Mouse (Mus musculus) kidney, embryonic 15.5 days (tissue): ENCODE measurements around the gene 1700001C02Rik. TPM values are rescaled to one million over a fixed set of nuclear protein-coding genes. Genes with fewer than 3 reads are reported as not detected.

Source experiments
- ATAC-seq: fragments of 200-750 bp; cut with Nextera tagmentation; replicated peaks from 2 replicates; pipeline ENCODE4 v1.8.0; 2017; ENCODE audit warnings: moderate TSS enrichment; ENCODE audit not compliant: low FRiP score
- H3K27ac ChIP-seq: fragments of 300-500 bp; sonication (generic); 2 replicates; pipeline ENCODE4 v1.5.1; 2015; ENCODE audit warnings: mild to moderate bottlenecking, inconsistent platforms
- H3K27me3 ChIP-seq: fragments of 300-500 bp; sonication (generic); 2 replicates; pipeline ENCODE4 v1.6.1; 2015; ENCODE audit warnings: inconsistent platforms
- H3K36me3 ChIP-seq: fragments of 300-500 bp; sonication (generic); 2 replicates; pipeline ENCODE4 v1.6.1; 2015; ENCODE audit warnings: inconsistent platforms
- H3K4me1 ChIP-seq: fragments of 300-500 bp; sonication (generic); 2 replicates; pipeline ENCODE4 v1.6.1; 2015; ENCODE audit warnings: inconsistent platforms
- H3K4me2 ChIP-seq: fragments of 300-500 bp; sonication (generic); 2 replicates; pipeline ENCODE4 v1.6.1; 2015; ENCODE audit warnings: moderate library complexity, mild to moderate bottlenecking, inconsistent platforms
- H3K4me3 ChIP-seq: fragments of 300-500 bp; sonication (generic); replicated peaks from 2 replicates; pipeline ENCODE4 v1.5.1; 2015; ENCODE audit warnings: mild to moderate bottlenecking, inconsistent platforms
- H3K9ac ChIP-seq: fragments of 300-500 bp; sonication (generic); 2 replicates; pipeline ENCODE4 v1.6.1; 2015; ENCODE audit warnings: mild to moderate bottlenecking, inconsistent platforms
- H3K9me3 ChIP-seq: fragments of 300-500 bp; sonication (generic); replicated peaks from 2 replicates; pipeline ENCODE4 v1.6.1; 2016; ENCODE audit warnings: inconsistent platforms
- WGBS: fragments of 180-500 bp; shearing (Covaris S2); methylation state at CpG from one replicate; pipeline ENCODE4 v1.1.7; 2015; ENCODE audit warnings: mixed read lengths; 5-methylcytosine and 5-hydroxymethylcytosine counted together
- polyA plus RNA-seq: library from polyadenylated mRNA; unstranded; fragments of >200 nt; fragmentation: Nextera tagmentation; extraction: Ambion mirVana; gene quantifications from 2 replicates; pipeline ENCODE4 v1.2.1, GENCODE M21; 2015

1700001C02Rik gene
- polyA plus RNA-seq, 1 experiment from 2014 or later: not detected

GRCm38 (mm10) chr5:30466315-30466714 is 468 bp downstream of the 1700001C02Rik start:
- no peak for ATAC-seq
- WGBS: 38% methylated on average over 9 of the region's 9 CpGs
- H3K9ac ChIP-seq: no peak overlapping the region
- H3K4me1 ChIP-seq: peaks cover 19% of the 10 kb centered on the region
- H3K4me2 ChIP-seq: peak overlapping the region; percentile 64
- no peaks in the 10 kb centered on the region for H3K9me3 ChIP-seq
- H3K36me3 ChIP-seq: no peaks in the 10 kb centered on the region
- H3K4me3 ChIP-seq: peak overlapping the region; percentile 35
- H3K27ac ChIP-seq: no peak overlapping the region
- H3K27me3 ChIP-seq: peaks cover 45% of the 10 kb centered on the region

DNA sequence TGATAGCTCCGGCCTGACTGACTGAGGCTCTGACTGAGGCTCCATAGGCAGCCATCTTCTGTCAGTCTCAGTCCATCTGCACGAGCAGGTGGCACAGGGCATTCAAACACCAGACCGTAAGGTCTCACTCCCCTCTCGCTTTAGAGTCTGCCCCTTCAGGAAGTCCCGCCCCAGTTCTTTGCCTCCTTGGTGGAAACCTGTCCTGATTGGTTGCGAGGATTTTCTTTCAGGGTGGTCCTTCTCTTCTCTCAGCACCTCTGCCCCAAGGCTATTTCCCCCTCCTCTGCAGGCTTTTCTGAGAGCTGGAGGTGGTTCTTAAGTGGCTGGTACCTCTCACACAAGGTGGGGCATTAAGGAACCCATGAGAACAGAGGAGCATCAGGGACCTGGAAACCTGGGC is 4.6 kb downstream of the 1700001C02Rik start:
- H3K4me3 ChIP-seq: no peak overlapping the region
- H3K27me3 ChIP-seq: peaks cover 22% of the 10 kb centered on the region
- H3K9me3 ChIP-seq: no peaks in the 10 kb centered on the region
- WGBS: 53% methylated on average over 6 of the region's 6 CpGs
- peaks cover 19% of the 10 kb centered on the region for H3K4me1 ChIP-seq
- H3K36me3 ChIP-seq: no peaks in the 10 kb centered on the region
- H3K9ac ChIP-seq: no peak overlapping the region
- no peak overlapping the region for H3K27ac ChIP-seq
- no peak for ATAC-seq
- H3K4me2 ChIP-seq: no peak overlapping the region

- 0 out of 2 replicates have a peak, but pooled peaks cover 8% of the 10 kb centered on the region for H3K4me1 ChIP-seq
- ATAC-seq: no peak
- no peak overlapping the region for H3K27ac ChIP-seq
- H3K9ac ChIP-seq: no peak overlapping the region
- H3K36me3 ChIP-seq: no peaks in the 10 kb centered on the region
- H3K4me3 ChIP-seq: no peak overlapping the region
- WGBS: 65% methylated on average over 5 of the region's 5 CpGs
- no peak overlapping the region for H3K4me2 ChIP-seq
- 0 out of 2 replicates have a peak, but pooled peaks cover 5% of the 10 kb centered on the region for H3K27me3 ChIP-seq
- no peaks in the 10 kb centered on the region for H3K9me3 ChIP-seq
Observed at GRCm38 (mm10) chr5:30472148-30472547, 6.3 kb downstream of the 1700001C02Rik start.

- WGBS: 39% methylated on average over 10 of the region's 10 CpGs
- H3K4me2 ChIP-seq: no peak overlapping the region
- no peak overlapping the region for H3K9ac ChIP-seq
- H3K4me1 ChIP-seq: no peaks in the 10 kb centered on the region
- H3K36me3 ChIP-seq: no peaks in the 10 kb centered on the region
- H3K4me3 ChIP-seq: no peak overlapping the region
- ATAC-seq: no peak
- H3K9me3 ChIP-seq: no peaks in the 10 kb centered on the region
- no peak overlapping the region for H3K27ac ChIP-seq
- no peaks in the 10 kb centered on the region for H3K27me3 ChIP-seq
Observed at GRCm38 (mm10) chr5:30476534-30476933, 10.7 kb downstream of the 1700001C02Rik start.

DNA sequence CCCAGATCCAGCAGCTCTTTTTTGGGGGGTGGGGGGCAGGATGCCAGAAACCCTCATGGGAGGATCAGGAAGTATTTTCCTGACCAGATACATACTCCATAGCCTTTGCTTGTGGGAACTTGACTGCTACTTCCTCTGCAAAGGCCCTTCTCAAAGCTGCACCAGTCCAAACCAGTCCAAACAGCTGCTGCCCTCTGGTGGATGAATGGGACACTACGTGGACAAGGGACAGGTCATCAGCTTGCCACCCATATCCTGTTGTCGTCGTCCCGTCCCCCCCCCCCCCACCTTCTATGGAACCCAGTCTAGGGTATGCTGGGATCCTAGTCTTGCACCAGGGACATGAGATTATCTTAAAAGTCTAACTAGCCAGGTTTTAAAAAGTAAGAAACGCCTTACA is 16.5 kb downstream of the 1700001C02Rik start:
- no peaks in the 10 kb centered on the region for H3K27me3 ChIP-seq
- 16% methylated on average over 5 of the region's 5 CpGs for WGBS
- H3K4me1 ChIP-seq: no peaks in the 10 kb centered on the region
- H3K4me2 ChIP-seq: no peak overlapping the region
- H3K9me3 ChIP-seq: no peaks in the 10 kb centered on the region
- ATAC-seq: no peak
- no peaks in the 10 kb centered on the region for H3K36me3 ChIP-seq
- no peak overlapping the region for H3K4me3 ChIP-seq
- no peak overlapping the region for H3K9ac ChIP-seq
- no peak overlapping the region for H3K27ac ChIP-seq

- H3K4me3 ChIP-seq: no peak overlapping the region
- no peaks in the 10 kb centered on the region for H3K9me3 ChIP-seq
- H3K27me3 ChIP-seq: no peaks in the 10 kb centered on the region
- ATAC-seq: no peak
- no peak overlapping the region for H3K9ac ChIP-seq
- no peaks in the 10 kb centered on the region for H3K36me3 ChIP-seq
- no peak overlapping the region for H3K4me2 ChIP-seq
- WGBS: 78% methylated on average over 8 of the region's 8 CpGs
- no peaks in the 10 kb centered on the region for H3K4me1 ChIP-seq
- H3K27ac ChIP-seq: no peak overlapping the region
Observed at GRCm38 (mm10) chr5:30483533-30483932, 17.7 kb downstream of the 1700001C02Rik start.

- H3K4me1 ChIP-seq: no peaks in the 10 kb centered on the region
- no peak for ATAC-seq
- no peak overlapping the region for H3K4me3 ChIP-seq
- H3K4me2 ChIP-seq: no peak overlapping the region
- WGBS: 67% methylated on average over 5 of the region's 5 CpGs
- no peaks in the 10 kb centered on the region for H3K9me3 ChIP-seq
- no peaks in the 10 kb centered on the region for H3K36me3 ChIP-seq
- H3K27ac ChIP-seq: no peak overlapping the region
- H3K9ac ChIP-seq: no peak overlapping the region
- no peaks in the 10 kb centered on the region for H3K27me3 ChIP-seq
Observed at GRCm38 (mm10) chr5:30484591-30484990, 18.7 kb downstream of the 1700001C02Rik start.

DNA sequence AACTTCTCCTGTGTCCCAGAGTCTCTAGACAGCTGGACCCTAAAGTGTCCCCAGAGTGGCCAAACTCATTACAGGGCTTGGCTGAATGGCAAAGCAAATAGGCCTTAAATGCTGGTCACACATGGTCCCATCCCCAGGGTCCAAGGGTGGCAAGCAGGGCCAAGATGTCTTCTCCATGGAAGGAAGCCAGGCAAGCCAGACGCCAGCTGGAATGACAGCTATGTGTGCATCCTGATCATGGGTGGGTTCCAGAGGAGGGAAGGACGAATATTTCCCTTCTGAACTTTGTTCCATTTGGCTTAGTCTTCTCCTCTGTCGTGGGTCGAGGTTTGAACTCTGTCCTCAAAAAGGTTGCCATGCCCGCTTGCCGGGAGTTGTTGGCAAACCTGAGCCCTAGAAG is 19.3 kb downstream of the 1700001C02Rik start:
- Histone ChIP-seq H3K4me3 (no peak overlapping the region), H3K9me3 (no peaks in the 10 kb centered on the region), H3K27ac (no peak overlapping the region), H3K36me3 (no peaks in the 10 kb centered on the region), H3K4me2 (no peak overlapping the region), H3K9ac (no peak overlapping the region), H3K27me3 (no peaks in the 10 kb centered on the region), H3K4me1 (no peaks in the 10 kb centered on the region)
- no peak for ATAC-seq
- 80% methylated on average over 6 of the region's 6 CpGs for WGBS

- Histone ChIP-seq H3K4me1 (no peaks in the 10 kb centered on the region), H3K27me3 (no peaks in the 10 kb centered on the region), H3K4me2 (no peak overlapping the region), H3K9ac (no peak overlapping the region), H3K9me3 (no peaks in the 10 kb centered on the region), H3K4me3 (no peak overlapping the region), H3K36me3 (no peaks in the 10 kb centered on the region), H3K27ac (no peak overlapping the region)
- no peak for ATAC-seq
Observed at GRCm38 (mm10) chr5:30490215-30490614, 24.4 kb downstream of the 1700001C02Rik start.

DNA sequence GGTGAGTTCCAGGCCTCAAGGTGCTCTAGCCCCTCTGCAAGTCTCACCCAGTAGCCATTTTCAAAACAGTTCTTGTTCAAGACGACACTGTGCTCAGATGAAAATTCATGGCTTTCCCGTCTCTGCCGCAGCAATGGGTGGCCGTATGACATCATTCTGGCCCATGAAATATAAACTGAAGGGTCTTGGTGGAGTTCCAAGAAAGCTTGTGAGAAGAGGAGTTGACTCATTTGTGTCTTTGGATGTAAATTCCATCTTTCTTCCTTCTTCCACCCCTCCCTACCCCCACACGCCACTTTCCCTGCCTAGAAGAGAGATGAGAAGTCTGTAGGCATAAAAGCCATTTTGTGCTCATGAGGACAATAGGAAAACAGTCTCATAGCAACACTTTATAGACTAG is 25.0 kb downstream of the 1700001C02Rik start:
- Histone ChIP-seq H3K9ac (no peak overlapping the region), H3K27me3 (no peaks in the 10 kb centered on the region), H3K4me1 (no peaks in the 10 kb centered on the region), H3K4me3 (no peak overlapping the region), H3K9me3 (no peaks in the 10 kb centered on the region), H3K36me3 (no peaks in the 10 kb centered on the region), H3K27ac (no peak overlapping the region), H3K4me2 (no peak overlapping the region)
- 70% methylated on average over 5 of the region's 5 CpGs for WGBS
- ATAC-seq: no peak

DNA sequence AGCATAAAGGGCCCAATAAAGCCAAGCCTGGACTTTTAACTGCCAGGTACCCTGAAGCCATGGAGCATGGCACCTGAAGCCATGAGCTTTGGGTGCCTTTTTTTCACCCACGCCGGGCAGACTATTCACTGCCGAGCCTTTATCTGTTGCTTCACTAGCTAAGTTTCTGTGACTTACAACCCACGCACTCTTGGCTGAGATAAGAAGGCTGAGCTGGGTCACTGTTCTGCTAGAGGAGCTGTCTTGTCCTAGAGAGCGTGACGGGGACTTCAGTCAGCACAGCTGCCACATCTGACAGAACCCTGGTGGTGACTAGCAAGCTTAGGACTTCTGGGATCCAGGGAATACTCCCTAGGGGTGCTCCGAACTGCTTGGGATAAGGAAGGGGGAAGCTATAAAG is 27.9 kb downstream of the 1700001C02Rik start:
- Histone ChIP-seq H3K9me3 (no peaks in the 10 kb centered on the region), H3K27ac (no peak overlapping the region), H3K4me2 (no peak overlapping the region), H3K4me3 (no peak overlapping the region), H3K27me3 (no peaks in the 10 kb centered on the region), H3K9ac (no peak overlapping the region), H3K36me3 (no peaks in the 10 kb centered on the region), H3K4me1 (no peaks in the 10 kb centered on the region)
- ATAC-seq: no peak
- WGBS: 68% methylated on average over 7 of the region's 7 CpGs

DNA sequence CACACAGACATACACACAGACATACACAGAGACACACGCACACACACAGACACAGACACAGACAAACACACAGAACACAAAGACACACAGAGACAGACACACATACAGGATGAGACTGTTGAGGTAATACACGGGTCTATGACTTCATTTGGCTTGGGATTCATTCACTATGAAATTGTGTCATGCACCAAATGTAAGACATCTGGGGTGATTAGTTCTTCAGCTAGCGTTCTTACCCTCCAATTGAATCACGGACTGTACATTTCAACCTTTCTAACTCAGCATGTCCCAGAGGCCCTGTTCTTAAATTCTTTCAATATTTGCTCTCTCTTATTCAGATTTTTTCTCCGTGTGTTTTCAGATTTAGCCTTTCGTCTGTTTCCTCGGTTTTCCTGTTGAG is 28.8 kb downstream of the 1700001C02Rik start:
- Histone ChIP-seq H3K27me3 (no peaks in the 10 kb centered on the region), H3K9ac (no peak overlapping the region), H3K4me1 (no peaks in the 10 kb centered on the region), H3K27ac (no peak overlapping the region), H3K4me3 (no peak overlapping the region), H3K9me3 (no peaks in the 10 kb centered on the region), H3K4me2 (no peak overlapping the region), H3K36me3 (no peaks in the 10 kb centered on the region)
- WGBS: 83% methylated on average over 7 of the region's 7 CpGs
- ATAC-seq: no peak

DNA sequence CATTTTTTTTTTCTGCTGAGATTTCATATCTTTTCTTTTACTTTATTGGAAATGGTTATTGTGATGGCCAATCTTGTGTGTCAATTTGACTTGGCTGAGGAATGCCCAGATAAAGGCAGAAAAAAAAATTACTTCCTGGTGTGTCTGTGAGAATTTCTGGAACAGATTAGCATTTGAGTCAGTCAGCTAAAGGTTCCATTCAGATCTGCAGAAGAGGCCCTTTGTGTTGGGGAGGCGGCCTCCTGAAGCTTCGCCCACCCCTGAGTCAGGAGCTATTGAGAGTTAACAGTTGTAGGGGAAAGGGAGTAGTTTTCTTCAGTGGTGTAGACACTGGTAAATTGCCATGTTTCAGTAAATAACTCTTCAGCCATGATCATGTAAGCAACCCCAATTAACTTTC is 29.4 kb downstream of the 1700001C02Rik start:
- no peaks in the 10 kb centered on the region for H3K27me3 ChIP-seq
- H3K9ac ChIP-seq: no peak overlapping the region
- WGBS: 88% methylated on average over 2 of the region's 2 CpGs
- no peaks in the 10 kb centered on the region for H3K4me1 ChIP-seq
- no peaks in the 10 kb centered on the region for H3K9me3 ChIP-seq
- ATAC-seq: no peak
- H3K27ac ChIP-seq: no peak overlapping the region
- H3K4me2 ChIP-seq: no peak overlapping the region
- no peaks in the 10 kb centered on the region for H3K36me3 ChIP-seq
- H3K4me3 ChIP-seq: no peak overlapping the region
